Mouse (Mus musculus) limb, embryonic 13.5 days (tissue): Measurements from ENCODE around the gene Scgb2b12. TPM values are rescaled to one million over a fixed set of nuclear protein-coding genes. Genes with fewer than 3 reads are reported as not detected.
"Not testable (repeated sequence)": the region's sequence is repeated elsewhere in the genome, so short reads cannot be mapped to it uniquely, and the experiment has no call there.

Experiments used
- ATAC-seq: fragments of 200-750 bp; cut with Nextera tagmentation; 2 replicates; pipeline ENCODE4 v1.8.0; 2017; ENCODE audit warnings: low read depth, moderate number of reproducible peaks, moderate TSS enrichment; ENCODE audit not compliant: low FRiP score
- H3K27ac ChIP-seq: fragments of 300-500 bp; sonication (generic); 2 replicates; pipeline ENCODE4 v1.5.1; 2015; ENCODE audit warnings: inconsistent platforms, mild to moderate bottlenecking, moderate library complexity
- H3K27me3 ChIP-seq: fragments of 300-500 bp; sonication (generic); 2 replicates; pipeline ENCODE4 v1.6.1; 2015; ENCODE audit warnings: mild to moderate bottlenecking, inconsistent platforms
- H3K36me3 ChIP-seq: fragments of 300-500 bp; sonication (generic); 2 replicates; pipeline ENCODE4 v1.6.1; 2015; ENCODE audit warnings: inconsistent platforms, mild to moderate bottlenecking, moderate library complexity
- H3K4me1 ChIP-seq: fragments of 300-500 bp; sonication (generic); 2 replicates; pipeline ENCODE4 v1.6.1; 2015; ENCODE audit warnings: inconsistent platforms
- H3K4me2 ChIP-seq: fragments of 300-500 bp; sonication (generic); replicated peaks from 2 replicates; pipeline ENCODE4 v1.6.1; 2015; ENCODE audit warnings: inconsistent platforms, mild to moderate bottlenecking, moderate library complexity
- H3K4me3 ChIP-seq: fragments of 300-500 bp; sonication (generic); 2 replicates; pipeline ENCODE4 v1.5.1; 2015; ENCODE audit warnings: moderate library complexity, mild to moderate bottlenecking, inconsistent platforms
- H3K9ac ChIP-seq: fragments of 300-500 bp; sonication (generic); 2 replicates; pipeline ENCODE4 v1.6.1; 2015; ENCODE audit warnings: mild to moderate bottlenecking, inconsistent platforms
- H3K9me3 ChIP-seq: fragments of 300-500 bp; sonication (generic); 2 replicates; pipeline ENCODE4 v1.6.1; 2016; ENCODE audit warnings: inconsistent platforms
- WGBS: fragments of 180-500 bp; shearing (Covaris S2); methylation state at CpG from one replicate; pipeline ENCODE4 v1.1.7; 2015; 5-methylcytosine and 5-hydroxymethylcytosine counted together
- polyA plus RNA-seq: library from polyadenylated mRNA; unstranded; fragments of >200 nt; fragmentation: Nextera tagmentation; extraction: Ambion mirVana; gene quantifications from 2 replicates; pipeline ENCODE4 v1.2.1, GENCODE M21; 2015

Scgb2b12 gene
- polyA plus RNA-seq, result not detected in 2 replicates

DNA sequence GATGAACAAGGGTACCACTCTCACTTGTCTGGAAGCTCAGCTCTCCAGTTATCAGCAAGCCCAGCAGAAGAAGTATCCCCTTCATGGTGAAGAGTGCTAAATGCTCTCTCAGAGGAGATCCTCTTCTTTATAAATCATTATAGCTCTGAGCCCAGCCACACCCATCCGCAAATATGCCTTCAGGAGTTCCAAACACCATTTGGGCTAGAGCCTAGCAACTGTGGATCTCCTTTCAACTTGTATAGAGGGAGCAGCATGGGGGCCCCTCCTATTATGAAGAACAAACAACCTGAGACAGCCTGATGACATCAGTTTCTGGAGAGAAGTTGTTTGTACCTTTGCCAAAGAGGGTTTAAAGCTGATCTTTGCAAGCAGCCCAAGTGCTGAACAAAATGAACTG lies at the start of gene Scgb2b12:
Gene Scgb2b12, minus strand, starts transcription at position 101 of the 400 bp plus-strand sequence.
- H3K9ac ChIP-seq, H3K4me2 ChIP-seq, H3K27me3 ChIP-seq, H3K4me3 ChIP-seq, H3K4me1 ChIP-seq, H3K36me3 ChIP-seq, H3K27ac ChIP-seq, H3K9me3 ChIP-seq, ATAC-seq: not testable (repeated sequence)
- WGBS, result 65% methylated on average over 1 of the region's 1 CpGs

DNA sequence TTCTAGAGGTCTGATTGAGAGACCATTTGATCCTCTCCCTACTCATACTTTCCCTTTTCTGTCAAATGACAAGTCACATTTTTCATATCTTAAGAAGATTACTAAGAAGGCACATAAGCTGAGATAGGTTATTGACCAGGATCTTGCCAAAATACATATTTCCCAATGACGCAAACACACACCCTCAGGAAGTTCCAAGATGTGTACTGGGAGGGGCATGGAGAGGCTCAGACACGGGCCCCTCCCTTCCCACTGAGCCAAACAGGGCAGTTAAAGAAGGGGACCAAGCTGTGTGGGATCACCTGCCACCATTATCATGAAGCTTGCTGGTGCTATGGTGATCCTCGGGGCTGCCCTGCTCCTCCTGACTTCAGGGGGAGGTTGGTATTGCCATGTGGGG lies 6.8 kb upstream of the Scgb2b12 start, which contains the start of gene Scgb1b12:
Gene Scgb1b12, plus strand, starts transcription at position 301 of the 400 bp plus-strand sequence.
- H3K27ac ChIP-seq, H3K27me3 ChIP-seq, ATAC-seq, H3K9me3 ChIP-seq, H3K36me3 ChIP-seq, H3K4me1 ChIP-seq, H3K9ac ChIP-seq, H3K4me2 ChIP-seq, H3K4me3 ChIP-seq: not testable (repeated sequence)
- 75% methylated on average over 3 of the region's 3 CpGs for WGBS

Other genes starting within 250 kb of the Scgb2b12 start
- gene Scgb1b10, start 226.4 kb downstream of the Scgb2b12 start, polyA plus RNA-seq, result not detected in 2 replicates
- not detected in 2 replicates for gene Scgb2b11, start 116.1 kb downstream of the Scgb2b12 start, polyA plus RNA-seq
- gene Scgb1b11, start 104.4 kb downstream of the Scgb2b12 start, polyA plus RNA-seq, result not detected in 2 replicates
- gene Scgb1b12, start 6.9 kb upstream of the Scgb2b12 start, polyA plus RNA-seq, result not detected in 2 replicates
- not detected in 2 replicates for gene Scgb1b29, start 114.3 kb upstream of the Scgb2b12 start, polyA plus RNA-seq